Mouse (Mus musculus) CH12.LX (cell line): ENCODE results near the gene Map2k4. TPM values are rescaled to one million over a fixed set of nuclear protein-coding genes. Genes with fewer than 3 reads are reported as not detected.

Experiments
- DNase-seq: peaks from one replicate; pipeline ENCODE4 v3.0.0-alpha.2; 2013; ENCODE audit errors: extremely low read depth
- H3K27ac ChIP-seq: 2 replicates; pipeline ENCODE4 v1.5.1; 2012; ENCODE audit warnings: low read depth, mild to moderate bottlenecking, control low read depth, moderate library complexity; ENCODE audit not compliant: insufficient read depth
- H3K27me3 ChIP-seq: replicated peaks from 2 replicates; pipeline ENCODE3; 2012; ENCODE audit warnings: inconsistent platforms
- H3K36me3 ChIP-seq, 2 experiments: replicated peaks in 1 of 2; 2 replicates each; pipeline versions ENCODE3 to v1.6.1; 2012; ENCODE audit warnings: inconsistent platforms in 1 of 2, low read length in 1 of 2, mild to moderate bottlenecking in 1 of 2, mixed read lengths in 1 of 2, moderate library complexity in 1 of 2; ENCODE audit not compliant: control insufficient read depth in 1 of 2, insufficient read depth in 1 of 2
- H3K4me1 ChIP-seq, 2 experiments: 2 replicates each; pipeline ENCODE4 v1.6.1; 2012; ENCODE audit warnings: inconsistent platforms in 1 of 2, moderate library complexity in 1 of 2; ENCODE audit not compliant: insufficient read depth in 2 of 2, control insufficient read depth in 1 of 2
- H3K4me2 ChIP-seq: 2 replicates; pipeline ENCODE4 v1.6.1; 2012; ENCODE audit warnings: low read depth, mild to moderate bottlenecking, control low read depth; ENCODE audit not compliant: poor library complexity, insufficient read depth, severe bottlenecking
- H3K4me3 ChIP-seq, 3 experiments: fragments of 150-350 bp in 1 of 3; sonication (generic) in 1 of 3; replicated peaks in 1 of 3; 2 replicates each; pipeline versions ENCODE3 to v1.5.1; 2011 to 2012; ENCODE audit warnings: low read depth in 2 of 3, low read length in 2 of 3, mild to moderate bottlenecking in 2 of 3, moderate library complexity in 2 of 3, control low read depth in 1 of 3, improper control_type of control experiment in 1 of 3, inconsistent platforms in 1 of 3, mixed read lengths in 1 of 3; ENCODE audit not compliant: poor library complexity in 1 of 3
- H3K79me2 ChIP-seq: replicated peaks from 2 replicates; pipeline ENCODE4 v1.6.1; 2012; ENCODE audit warnings: mild to moderate bottlenecking, moderate library complexity; ENCODE audit not compliant: control insufficient read depth, poor library complexity, insufficient read depth, severe bottlenecking; ENCODE audit errors: extremely low read depth
- H3K9ac ChIP-seq: 2 replicates; pipeline ENCODE4 v1.6.1; 2012; ENCODE audit warnings: low read depth, mild to moderate bottlenecking, control low read depth, moderate library complexity; ENCODE audit not compliant: insufficient read depth
- H3K9me3 ChIP-seq: replicated peaks from 2 replicates; pipeline ENCODE3; 2012; ENCODE audit warnings: low read length, inconsistent platforms, mixed read lengths
- BHLHE40 ChIP-seq: IDR thresholded peaks from 2 replicates; pipeline ENCODE4 v1.6.1; 2011; ENCODE audit warnings: mild to moderate bottlenecking, low read depth, low read length, improper control_type of control experiment
- CHD2 ChIP-seq: IDR thresholded peaks from 2 replicates; pipeline ENCODE4 v1.6.1; 2011; ENCODE audit warnings: low read length, improper control_type of control experiment
- CTCF ChIP-seq, 2 experiments: IDR thresholded peaks in 1 of 2; conservative IDR thresholded peaks in 1 of 2; 2 replicates each; pipeline ENCODE4 v1.5.1; 2011 to 2012; ENCODE audit warnings: low read depth in 2 of 2, low read length in 2 of 2, improper control_type of control experiment in 1 of 2, inconsistent platforms in 1 of 2, mild to moderate bottlenecking in 1 of 2, moderate library complexity in 1 of 2
- ETS1 ChIP-seq: conservative IDR thresholded peaks from 2 replicates; pipeline ENCODE4 v1.6.1; 2012; ENCODE audit warnings: low read depth, mild to moderate bottlenecking, inconsistent platforms, low read length, improper control_type of control experiment, moderate library complexity
- MAX ChIP-seq: IDR thresholded peaks from 2 replicates; pipeline ENCODE4 v1.6.1; 2011; ENCODE audit warnings: low read length, improper control_type of control experiment
- MEF2A ChIP-seq: IDR thresholded peaks from 2 replicates; pipeline ENCODE4 v1.6.1; 2014; ENCODE audit warnings: low read depth, mild to moderate bottlenecking, inconsistent platforms, low read length, improper control_type of control experiment, borderline replicate concordance
- NELFE ChIP-seq: IDR thresholded peaks from 2 replicates; pipeline ENCODE4 v1.6.1; 2011; ENCODE audit warnings: low read depth, low read length, improper control_type of control experiment
- PAX5 ChIP-seq: IDR thresholded peaks from 2 replicates; pipeline ENCODE4 v1.6.1; 2012; ENCODE audit warnings: low read length, inconsistent platforms, mixed read lengths
- SIN3A ChIP-seq: IDR thresholded peaks from 2 replicates; pipeline ENCODE4 v1.6.1; 2012; ENCODE audit warnings: low read length, improper control_type of control experiment, inconsistent platforms
- TBP ChIP-seq: conservative IDR thresholded peaks from 2 replicates; pipeline ENCODE4 v1.6.1; 2011; ENCODE audit warnings: low read depth, low read length, improper control_type of control experiment
- TCF12 ChIP-seq: IDR thresholded peaks from 2 replicates; pipeline ENCODE4 v1.6.1; 2014; ENCODE audit warnings: low read depth, mild to moderate bottlenecking, inconsistent platforms, low read length, improper control_type of control experiment
- UBTF ChIP-seq: IDR thresholded peaks from 2 replicates; pipeline ENCODE4 v1.6.1; 2012; ENCODE audit warnings: low read depth, mild to moderate bottlenecking, inconsistent platforms, low read length, improper control_type of control experiment, moderate library complexity
- USF1 ChIP-seq: IDR thresholded peaks from 2 replicates; pipeline ENCODE4 v1.6.1; 2014; ENCODE audit warnings: low read depth, mild to moderate bottlenecking, inconsistent platforms, low read length, improper control_type of control experiment
- ZKSCAN1 ChIP-seq: IDR thresholded peaks from 2 replicates; pipeline ENCODE4 v1.6.1; 2012; ENCODE audit warnings: low read depth, inconsistent platforms, low read length, improper control_type of control experiment, borderline replicate concordance
- ZMIZ1 ChIP-seq: IDR thresholded peaks from 2 replicates; pipeline ENCODE4 v1.6.1; 2012; ENCODE audit warnings: low read depth, mild to moderate bottlenecking, inconsistent platforms, low read length, improper control_type of control experiment
- ZNF384 ChIP-seq: IDR thresholded peaks from 2 replicates; pipeline ENCODE4 v1.6.1; 2012; ENCODE audit warnings: low read depth, low read length, improper control_type of control experiment, inconsistent platforms
- dilution Hi-C: fragments of 300-500 bp; cut with MboI; formaldehyde crosslinking; loops from 2 replicates; pipeline ENCODE4 v1.14.3; 2020; ENCODE audit warnings: low sequenced_read_pairs; ENCODE audit not compliant: extremely low pct_unique_long_range_greater_than_20kb, extremely low pct_ligation_motif_present
- in situ Hi-C: fragments of 300-500 bp; cut with MboI; formaldehyde crosslinking; loops from 3 replicates; pipeline ENCODE4 v1.14.3; 2019; ENCODE audit warnings: low sequenced_read_pairs, low pct_ligation_motif_present, low pct_unique_long_range_greater_than_20kb, mixed read lengths
- polyA plus RNA-seq: library from polyadenylated mRNA; unstranded; fragments of >175 nt; gene quantifications from 2 replicates; pipeline ENCODE4 v1.2.1, GENCODE M21; 2012; ENCODE audit warnings: low read depth; ENCODE audit not compliant: insufficient read length
- total RNA-seq, 2 experiments: library from RNA; depleted of rRNA; stranded (reverse); fragments of 300-350 nt in 1 of 2; fragments of >200 nt in 1 of 2; gene quantifications; 2 replicates each; pipeline ENCODE4 v1.2.3; 2012 to 2014

Gene Map2k4
- total and polyA plus RNA-seq, 3 experiments, result 27.2 to 50.0 (median 43.3) TPM

DNA sequence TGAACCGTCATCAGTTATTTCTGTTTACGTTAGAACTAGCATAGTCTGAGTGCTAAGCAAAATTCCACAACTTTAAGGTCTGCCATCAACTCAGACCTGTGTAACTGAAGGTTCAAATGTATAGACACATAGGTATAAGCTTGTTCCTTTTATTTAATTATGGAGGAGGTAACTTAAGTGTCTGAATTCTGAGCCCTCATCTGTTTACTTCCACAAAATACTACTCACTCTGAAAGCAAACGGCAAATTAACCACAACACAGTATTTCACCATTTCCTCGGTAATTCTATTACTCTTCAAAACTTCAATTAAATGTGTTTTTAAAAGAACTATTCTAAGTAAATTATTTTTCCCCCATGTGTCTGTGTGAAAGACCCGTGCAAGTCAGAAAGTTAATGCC is 10.3 kb downstream of the Map2k4 start:
- dilution Hi-C loops, result no loop called here
- no peak overlapping the region for H3K27ac ChIP-seq

DNA sequence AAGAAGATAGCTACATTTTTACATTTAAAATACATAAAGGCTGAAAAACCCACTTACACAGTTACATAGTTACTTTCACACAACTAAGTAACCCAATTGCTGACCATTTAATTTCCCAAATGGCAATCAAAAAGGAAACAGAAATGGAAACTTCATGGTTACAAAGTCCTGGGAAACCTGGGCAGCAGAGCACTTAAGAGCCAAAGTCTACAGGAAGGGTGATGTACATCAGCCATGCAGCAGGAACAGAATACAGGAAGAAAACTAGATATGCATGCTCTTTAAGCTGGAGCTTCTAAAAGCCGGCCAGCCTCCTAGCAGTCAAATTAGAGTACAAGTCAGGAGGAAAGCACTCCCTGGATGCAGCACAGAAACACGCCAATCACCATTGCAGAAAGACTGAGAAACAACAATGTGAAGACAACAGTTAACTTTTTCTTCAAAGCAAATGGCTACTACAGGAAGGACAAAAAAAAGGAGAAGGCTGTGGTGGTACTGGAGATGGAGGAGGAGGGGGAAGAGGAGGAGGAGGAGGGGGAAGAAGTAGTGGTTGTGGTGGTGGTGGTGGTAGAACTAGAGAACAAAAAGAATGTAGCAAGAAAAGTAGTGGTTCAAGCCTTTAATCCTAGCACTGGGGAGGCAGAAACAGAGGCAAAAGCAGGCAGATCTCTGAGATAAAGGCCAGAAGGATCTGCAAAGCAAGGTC is 11.0 kb downstream of the Map2k4 start:
- no peak overlapping the region for H3K4me3 ChIP-seq
- H3K27ac ChIP-seq, result no peak overlapping the region
- DNase-seq, result no peak

More for the DNA sequence above, 10.3 kb downstream of the Map2k4 start:
- Histone ChIP-seq H3K4me2 (no peak overlapping the region), H3K4me3 (no peak overlapping the region), H3K27me3 (no peaks in the 10 kb centered on the region), H3K36me3 (peaks cover 19 to 54% of the 10 kb centered on the region in 2 experiments), H3K4me1 (peaks cover 0 to 24% of the 10 kb centered on the region in 2 experiments; a peak in 2 of 4 replicates), H3K9me3 (no peaks in the 10 kb centered on the region), H3K79me2 (peaks cover 19% of the 10 kb centered on the region), H3K9ac (no peak overlapping the region)
- TF ChIP-seq ETS1 (no peak), BHLHE40 (no peak), UBTF (no peak), ZNF384 (no peak), CTCF (conservative IDR thresholded peaks at IDR 0.05 in 1 of 2, IDR thresholded peaks at IDR 0.05 in 1 of 2; ENCODE audit: low read depth in 2 of 2, low read length in 2 of 2) (no peak), MEF2A (no peak), NELFE (no peak), TCF12 (no peak), ZMIZ1 (no peak), ZKSCAN1 (no peak)
- in situ Hi-C loops, result no loop called here
- DNase-seq, result no peak

More for the DNA sequence above, 11.0 kb downstream of the Map2k4 start:
- Histone ChIP-seq H3K9me3 (no peaks in the 10 kb centered on the region), H3K79me2 (peaks cover 18% of the 10 kb centered on the region), H3K36me3 (peaks cover 19 to 54% of the 10 kb centered on the region in 2 experiments), H3K27me3 (no peaks in the 10 kb centered on the region), H3K9ac (no peak overlapping the region), H3K4me2 (no peak overlapping the region), H3K4me1 (peaks cover 0 to 24% of the 10 kb centered on the region in 2 experiments; a peak in 2 of 4 replicates)
- TF ChIP-seq SIN3A, result no peak
- no peak for TF ChIP-seq CHD2
- TF ChIP-seq TBP, result no peak
- TF ChIP-seq UBTF, result no peak
- TF ChIP-seq PAX5, result no peak
- TF ChIP-seq USF1, result no peak
- no peak for TF ChIP-seq MAX
- in situ Hi-C loops (no loop called here), dilution Hi-C loops (no loop called here)
